Mouse (Mus musculus) heart, adult 11 months (tissue): Measurements from ENCODE around the gene Pak6.

ENCODE experiments used
- DNase-seq: peaks from one replicate; pipeline ENCODE4 v3.0.0; 2022

Gene Pak6

DNA sequence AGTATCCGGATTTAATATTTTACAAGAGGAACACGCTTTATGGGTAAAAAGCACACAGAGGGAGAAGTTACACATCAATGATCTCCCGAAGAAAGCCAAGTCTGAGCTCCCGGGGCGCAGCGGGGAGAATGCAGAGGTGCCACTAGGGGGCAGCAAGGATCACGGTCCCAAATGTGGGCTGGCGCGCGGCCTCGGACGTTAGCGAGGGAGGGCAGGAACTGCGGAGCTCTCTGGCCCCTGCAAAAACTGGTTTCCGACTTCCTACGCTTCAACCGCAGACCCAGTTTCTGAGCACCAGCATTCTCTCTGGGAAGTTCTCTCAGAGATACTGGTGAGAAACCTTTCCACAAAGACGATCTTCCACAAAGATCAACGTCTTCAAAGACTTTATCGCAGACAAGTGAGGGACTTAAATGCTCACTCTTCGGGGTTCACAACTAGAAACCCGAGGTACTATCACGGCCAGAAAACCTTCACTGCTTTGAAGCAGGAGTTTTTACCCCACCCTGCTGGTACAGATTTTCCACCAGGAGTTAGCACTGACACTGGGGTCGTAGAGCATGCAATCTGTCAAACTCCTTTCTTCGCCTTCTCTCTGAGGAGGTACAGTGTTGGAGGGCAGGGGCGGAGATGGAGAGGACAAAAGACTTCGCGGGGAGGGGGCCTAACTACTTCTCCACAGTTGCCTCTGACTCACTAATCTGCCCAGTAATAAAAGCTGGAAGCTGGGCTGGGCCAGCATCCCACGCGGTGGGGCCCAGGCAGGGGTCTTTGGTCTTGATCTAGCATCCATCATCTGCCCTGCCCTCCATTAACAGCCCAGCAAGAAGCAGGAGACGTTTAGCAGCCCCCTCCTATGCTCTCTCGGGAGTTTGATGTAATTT lies 37.3 kb downstream of the Pak6 start:
- DNase-seq, result peak; percentile 96

DNA sequence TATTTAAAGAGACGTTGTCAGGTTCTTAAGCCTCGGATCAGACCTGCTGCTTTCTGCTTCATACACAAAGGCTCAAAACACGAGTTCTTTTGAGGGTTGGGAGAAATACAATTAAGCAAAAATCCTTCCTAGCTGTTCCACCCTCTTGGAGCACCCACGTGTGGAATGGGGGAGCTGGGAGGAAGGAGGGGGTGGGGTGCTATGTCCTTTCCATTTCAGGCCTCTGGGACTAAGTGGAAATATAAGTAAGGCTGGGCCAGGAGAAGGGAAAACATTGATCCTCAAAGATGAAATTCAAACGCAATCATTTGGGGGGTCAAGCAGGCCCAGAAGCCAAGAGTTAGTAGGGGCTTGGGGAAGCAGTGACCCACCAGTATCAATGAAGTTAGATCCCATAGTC lies 38.1 kb downstream of the Pak6 start:
- DNase-seq, result no peak

DNA sequence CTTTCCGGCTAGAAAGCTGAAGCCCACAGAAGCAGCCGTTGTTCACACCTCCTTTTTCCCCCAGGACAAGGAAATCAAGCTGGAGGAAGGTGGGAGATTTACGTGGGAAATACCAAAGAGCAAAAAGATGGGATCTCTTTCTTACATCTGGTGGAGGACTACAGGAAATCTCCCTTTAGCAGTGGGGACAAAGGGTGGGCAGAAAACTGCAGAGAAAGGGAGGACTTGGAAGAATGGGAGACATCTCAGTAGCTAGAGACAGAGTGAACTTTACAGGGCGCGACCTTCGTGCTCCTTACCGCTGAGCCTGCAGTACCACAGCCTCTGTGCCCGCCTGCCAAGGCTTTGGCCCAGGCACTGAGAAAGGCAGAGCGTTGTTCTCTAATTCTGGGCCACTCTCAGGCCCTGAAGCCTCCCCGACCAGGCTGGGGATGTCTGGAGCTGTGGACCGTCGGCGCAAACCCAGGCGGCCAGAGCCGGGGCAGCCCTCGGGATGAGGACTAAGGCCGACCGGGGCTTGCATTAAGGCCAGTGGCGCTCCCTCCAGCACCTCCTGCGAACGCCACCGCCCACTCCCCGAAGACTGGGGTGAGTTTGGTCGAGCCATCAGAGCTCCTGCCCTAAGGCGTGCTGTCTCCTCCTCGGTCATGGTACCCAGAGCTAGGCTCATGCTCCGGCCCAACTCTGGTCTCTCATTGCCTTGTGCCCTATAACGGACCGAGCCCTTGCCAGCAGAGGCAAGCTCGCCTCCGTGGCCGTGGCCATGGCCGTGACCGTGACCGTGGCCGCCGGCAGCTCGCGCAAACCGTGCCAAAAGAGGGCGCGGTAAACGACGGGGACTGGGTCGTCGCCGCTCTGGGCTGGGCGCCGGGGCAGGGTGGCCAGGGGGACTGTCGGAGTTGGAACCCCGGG lies 39.1 kb downstream of the Pak6 start:
- DNase-seq, result no peak

DNA sequence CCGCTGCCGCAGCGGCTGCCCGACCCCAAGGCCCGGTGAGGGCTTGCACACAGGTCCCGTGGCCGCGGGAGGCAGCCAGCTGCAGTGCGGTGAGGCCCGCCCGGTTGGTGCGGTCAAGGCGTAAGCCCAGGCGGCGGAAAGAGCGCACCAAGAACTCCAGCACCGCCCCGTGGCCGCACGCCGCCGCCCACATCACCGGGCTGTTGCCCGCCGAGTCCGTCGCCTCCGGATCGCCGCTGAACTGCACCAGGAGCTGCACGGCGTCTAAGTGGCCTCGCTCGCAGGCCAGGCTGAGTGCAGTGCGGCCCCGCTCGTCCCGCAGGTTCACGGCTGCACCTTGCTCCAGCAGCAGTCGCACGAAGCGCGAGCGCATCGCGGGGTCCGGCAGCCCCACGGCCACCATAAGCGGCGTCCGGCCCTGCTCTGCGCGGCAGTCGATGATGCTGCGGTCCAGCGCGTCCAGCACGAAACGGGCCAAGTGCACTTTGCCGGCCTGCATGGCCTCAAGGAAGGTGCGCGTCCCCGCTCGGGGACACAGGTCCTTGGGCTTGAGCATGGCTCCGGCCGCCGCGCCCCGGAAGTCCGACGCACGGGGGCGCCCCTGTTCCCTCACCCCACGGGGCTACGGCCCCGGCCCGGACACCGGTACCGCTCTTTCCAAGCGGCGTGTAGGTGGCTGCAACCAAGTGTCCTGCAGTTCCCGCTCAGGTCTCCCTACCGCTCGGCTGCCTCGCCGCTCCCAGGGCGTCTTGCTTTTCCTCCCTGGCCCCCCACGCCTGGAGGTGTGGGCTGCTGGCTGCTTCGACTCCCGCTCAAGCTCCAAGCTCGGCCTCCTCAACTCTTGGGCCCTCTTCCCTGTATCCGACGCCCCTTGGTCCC lies 40.0 kb downstream of the Pak6 start:
- DNase-seq, result no peak

DNA sequence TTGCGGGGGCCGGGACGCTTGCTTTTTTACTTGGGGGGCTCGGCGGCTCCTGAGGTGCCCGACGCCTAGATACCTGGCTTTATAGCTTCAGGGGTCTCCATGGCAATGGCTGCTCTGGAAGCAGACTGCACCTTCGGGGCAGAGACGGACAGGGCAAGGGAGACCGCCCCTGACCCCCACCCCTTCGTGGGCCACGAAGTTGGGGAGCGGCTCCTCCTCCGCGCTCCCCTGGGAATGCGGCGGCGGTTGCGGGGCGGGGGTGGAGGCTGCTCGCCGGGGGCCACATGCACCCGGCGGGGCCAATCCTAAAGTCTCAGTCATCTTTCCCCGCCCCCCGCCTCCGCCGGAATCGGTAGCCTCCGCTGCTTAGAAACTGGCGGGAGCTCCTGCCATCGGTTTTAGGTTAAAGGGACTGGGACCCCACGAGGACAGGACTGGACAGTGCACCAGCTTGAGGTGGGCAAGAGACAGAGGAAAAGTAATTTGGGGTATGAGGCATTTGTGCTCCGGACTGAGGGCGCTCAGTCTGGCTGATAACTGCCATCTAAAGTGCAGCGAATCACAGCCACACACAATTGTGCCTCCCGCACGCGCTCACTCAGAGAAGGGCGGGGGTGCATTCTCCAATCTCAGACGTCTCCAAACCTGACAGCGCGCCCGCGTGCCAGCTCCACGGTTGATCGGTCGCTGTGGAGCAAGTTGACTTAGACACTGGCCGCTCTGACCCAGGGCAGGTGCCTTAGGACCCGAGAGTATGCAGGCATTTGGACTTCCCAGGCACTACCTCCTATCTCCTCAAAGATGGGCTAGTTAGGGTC lies 41.0 kb downstream of the Pak6 start, which contains the start of gene Ankrd63:
Gene Ankrd63 (minus strand): TSS at position 51 of the 818 bp plus-strand sequence.
- DNase-seq, result no peak

DNA sequence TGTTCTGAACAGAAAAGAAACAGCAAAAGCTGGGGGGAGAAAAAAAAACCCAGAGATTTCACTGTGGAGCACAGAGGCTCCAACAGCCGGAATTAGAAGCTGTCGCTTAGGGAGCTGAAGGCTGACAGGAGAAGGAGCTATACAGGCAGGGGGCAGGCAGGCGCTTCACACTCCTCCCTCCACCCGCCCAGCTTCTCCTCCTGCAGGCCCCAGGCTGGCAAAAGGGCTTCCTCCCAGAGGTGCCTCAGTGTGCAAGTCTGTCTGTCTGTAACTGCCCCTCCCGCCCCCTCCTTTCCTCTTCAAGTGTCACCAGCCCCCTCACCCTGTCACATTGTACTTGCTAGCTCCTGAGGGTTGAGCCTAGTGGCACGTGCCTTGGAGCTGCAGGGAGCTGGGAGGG lies 43.3 kb downstream of the Pak6 start:
- DNase-seq, result no peak

DNA sequence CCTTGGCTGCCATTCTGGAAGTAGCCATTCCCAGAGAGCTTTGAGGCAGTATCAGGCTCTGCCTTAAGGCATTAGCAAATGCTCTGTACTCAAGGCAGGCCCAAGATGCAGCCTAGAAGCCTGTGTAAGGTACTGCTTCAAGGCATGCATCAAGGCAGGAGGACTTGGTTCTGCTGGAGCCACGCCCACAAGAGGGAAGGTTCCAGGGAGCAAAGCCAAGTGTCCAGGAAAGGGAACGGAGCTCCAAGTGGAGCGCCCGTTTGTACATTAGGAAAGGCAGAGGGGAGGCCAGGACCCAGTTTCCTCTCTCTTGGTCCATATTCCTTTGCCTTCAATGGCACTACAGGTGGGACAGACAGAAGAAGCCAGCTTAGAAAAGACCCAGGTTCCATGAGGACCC lies 45.4 kb downstream of the Pak6 start:
- no peak for DNase-seq

DNA sequence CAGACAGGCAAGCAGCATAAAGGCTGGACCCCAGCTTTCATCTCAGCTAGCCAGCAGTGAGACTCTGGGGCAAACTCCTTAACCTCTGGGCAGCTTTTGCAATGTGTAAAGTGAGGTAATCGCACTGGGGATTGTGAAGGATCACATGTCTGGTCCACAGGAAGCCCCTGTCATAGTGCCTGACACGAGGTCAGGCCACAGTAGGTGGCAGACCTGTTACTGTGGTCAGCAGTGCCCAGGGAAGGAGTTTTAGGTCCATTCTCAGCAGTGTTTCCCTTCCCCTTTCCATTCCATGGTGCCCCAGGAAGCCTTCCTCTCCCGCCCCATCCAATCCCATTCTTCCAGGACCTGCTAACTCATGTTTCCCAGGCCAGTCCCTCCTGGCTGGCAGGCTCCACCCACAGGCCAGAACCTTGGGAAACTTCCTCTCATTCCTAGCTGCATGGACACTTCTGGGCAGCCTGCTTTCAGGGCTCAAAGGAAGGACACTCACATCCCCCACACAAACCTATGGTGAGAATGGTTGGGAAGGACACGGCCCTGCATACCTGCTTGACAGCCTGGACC lies 46.6 kb downstream of the Pak6 start:
- no peak for DNase-seq

DNA sequence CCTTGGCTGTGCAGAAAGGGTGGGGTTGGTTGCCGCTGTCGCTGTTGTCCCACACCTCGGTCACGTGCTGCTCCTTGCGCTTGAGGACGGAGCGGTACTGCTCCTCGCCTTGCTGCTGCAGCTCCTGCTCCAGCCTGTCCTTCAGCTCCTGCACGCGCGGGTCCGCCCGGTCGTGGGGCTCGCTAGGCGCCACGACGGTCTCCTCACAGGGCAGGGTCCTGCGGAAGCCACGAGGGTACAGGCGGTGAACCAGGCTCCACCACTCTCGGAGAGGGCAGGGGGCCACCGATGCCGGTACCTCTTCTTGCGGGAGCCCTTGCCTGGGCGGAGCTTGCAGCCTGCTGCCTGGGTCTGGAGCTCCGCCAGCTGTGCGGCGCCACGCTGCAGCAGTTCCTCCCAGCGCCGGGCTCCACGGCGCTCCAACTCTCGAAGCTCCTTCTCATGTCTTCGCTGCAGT lies 48.0 kb downstream of the Pak6 start:
- DNase-seq, result no peak

DNA sequence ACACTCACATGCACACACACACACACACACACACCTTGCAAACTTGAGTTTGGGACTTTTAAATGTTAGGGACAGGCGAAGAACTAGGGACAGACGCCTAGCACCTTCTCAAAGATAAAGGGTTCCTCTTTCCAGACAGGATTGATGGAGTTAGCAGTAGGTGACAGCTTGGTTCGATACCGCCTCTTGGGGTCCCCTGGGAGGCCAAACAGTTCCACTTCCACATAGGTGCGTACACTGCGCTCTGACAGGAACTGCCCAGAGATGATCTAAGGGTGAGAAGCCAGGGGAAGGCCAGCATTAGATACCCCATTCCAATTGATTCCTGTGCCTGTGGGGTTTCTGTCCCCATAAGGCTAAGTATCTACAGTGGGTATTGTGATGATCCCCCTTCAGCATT lies 50.5 kb downstream of the Pak6 start:
- DNase-seq, result no peak

DNA sequence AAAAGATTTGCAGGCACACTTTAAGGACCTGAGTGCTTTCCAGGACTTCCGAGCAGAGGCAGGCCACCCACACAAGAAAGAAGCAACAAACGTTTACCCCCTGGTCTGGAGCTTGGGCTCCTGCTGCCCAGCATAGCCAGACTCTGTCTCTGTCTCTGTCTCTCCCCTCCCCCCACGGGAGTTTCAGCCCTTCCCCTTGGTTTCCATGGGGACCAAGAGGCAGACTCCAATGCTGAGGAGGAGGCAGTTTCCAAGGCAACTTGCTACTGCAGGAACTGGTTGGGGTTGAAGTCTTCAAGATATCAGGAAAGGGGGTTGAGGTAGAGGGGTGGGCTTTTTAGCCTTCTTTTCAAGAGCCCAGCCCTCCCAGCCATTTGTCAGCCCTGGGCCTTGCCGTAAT lies 51.1 kb downstream of the Pak6 start:
- DNase-seq, result no peak

DNA sequence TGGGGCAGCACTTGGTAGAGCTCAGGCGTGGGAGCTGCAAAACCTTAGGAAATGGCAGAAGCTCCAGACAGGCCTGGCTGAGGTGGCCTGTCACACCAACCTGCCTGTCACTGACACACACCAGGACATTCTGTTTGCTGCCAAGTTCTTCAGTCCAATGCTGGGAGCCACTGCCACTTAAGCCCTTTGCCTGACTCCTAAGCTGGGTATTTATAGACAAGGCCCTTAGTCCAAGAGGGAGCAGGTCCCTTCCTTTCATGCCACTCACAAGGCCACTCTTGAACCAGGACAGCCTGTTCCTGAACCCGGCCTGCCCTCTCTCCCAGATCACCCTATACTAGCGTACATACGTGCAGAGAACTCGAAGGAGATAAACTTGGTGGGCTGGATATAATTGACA lies 53.6 kb downstream of the Pak6 start:
- peak; percentile 98 for DNase-seq

DNA sequence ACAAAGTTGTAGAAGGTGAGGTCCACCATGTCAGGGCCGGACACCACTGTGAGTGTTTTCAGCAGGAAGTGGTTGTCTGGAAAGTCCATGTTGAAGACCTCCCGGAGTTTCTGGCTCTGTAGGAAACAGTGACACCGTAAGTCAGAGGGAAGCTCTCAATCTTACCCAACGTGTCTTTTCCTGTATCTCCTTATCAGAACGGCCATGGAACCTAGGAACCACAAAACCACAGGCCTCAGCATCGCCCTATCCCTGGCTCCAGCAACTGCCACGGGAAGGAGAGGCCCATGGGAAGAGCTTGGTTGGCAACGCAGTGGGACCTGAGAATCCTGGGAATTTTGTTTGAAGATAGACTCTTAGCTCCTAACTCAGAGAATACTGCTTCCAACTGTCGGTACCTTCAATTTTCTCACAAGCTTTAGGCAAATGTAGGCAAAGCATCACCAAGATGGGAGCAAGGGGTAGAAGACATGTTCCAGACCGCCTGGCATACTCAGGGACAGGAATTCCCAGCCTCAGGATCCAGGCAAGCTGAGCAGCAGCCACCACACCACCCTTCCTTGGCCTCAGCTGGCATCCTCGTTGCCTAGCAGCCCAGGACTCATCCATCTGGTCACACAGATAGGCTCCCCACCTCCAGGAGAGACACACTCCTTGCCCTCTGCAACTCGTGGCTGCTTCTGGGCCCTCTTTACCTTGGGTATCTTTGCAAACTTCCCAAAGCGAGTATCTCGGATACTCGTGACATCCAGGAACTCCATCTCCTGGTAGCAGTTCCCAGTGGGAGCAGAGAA lies 60.8 kb downstream of the Pak6 start:
- DNase-seq, result no peak

DNA sequence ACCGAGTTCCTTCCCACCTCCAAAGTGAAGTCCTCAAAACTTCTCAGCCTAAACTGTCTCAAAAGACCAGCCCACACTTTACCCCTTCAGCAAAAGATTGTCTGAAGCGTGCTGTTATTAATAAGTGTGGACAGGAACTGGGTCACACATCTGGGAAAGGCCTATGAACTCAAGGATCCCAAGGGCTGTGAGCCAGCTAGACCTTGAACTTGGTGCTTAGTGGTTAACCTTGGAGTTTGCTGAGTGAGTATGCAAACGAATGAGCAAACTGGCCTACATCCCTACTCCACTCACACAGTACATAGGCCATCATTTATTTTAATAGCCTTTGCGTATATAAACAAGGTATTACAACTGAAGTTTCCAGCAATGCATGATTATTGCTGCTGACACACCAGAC lies 62.4 kb downstream of the Pak6 start:
- no peak for DNase-seq

DNA sequence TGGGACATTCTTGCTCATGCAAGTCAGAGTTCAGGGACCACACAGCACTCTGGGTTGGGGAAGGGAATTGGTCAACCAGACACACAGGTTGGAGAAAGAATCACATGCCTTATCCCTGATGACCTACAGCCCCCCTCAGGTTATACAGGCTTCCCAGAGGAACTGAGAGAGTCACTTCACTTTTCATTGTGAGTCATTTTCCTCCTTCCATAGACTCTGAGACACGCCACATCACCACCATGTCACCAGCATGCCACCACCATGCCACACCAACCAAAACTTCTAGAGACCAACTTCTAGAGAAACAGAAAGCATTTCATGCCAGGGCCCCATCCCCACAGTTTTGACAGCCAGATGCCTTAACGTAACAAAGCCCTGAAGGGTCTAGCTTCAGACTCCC lies 63.8 kb downstream of the Pak6 start:
- no peak for DNase-seq

DNA sequence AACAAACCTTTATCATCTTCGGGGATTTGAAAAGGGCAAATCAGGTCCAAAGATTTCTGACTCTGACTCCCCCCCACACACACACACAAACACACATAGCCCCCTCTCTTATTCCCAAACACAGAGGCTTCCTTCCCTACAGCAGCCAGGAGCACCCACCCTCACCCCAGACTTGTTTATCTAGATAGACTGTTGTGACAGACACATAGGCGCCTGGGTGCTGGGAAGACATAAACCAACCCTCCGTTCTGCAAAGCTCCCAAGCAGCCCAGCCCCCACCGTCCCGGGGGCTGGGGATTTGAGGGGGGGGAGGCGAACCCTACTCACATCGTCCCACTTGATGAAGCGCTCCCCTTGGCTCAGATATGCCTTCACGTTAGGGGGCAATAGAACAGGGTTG lies 64.8 kb downstream of the Pak6 start:
- no peak for DNase-seq

DNA sequence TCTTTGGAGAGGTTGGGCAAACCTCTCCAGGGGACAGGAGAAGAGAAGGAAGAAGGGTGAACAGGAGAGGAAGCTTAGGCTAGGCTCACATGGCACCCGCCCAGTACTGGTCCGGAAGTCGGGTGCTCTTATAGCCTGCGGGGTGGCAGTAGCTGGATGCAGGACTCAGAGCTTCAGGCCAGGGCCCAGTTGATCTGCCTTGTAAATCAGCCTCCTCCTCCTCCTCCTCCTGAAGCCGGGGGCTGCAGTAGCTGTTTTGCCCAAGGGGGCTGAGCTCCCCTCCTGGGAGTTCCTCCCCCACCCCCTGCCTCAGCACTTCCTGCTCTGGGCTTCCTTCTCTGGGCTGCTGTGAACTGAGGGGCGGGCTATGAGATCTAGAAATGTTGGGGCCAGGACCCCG lies 65.2 kb downstream of the Pak6 start, which contains the start of gene Plcb2:
Gene Plcb2 (minus strand): TSS at position 102 of the 400 bp plus-strand sequence.
- DNase-seq, result peak; percentile 93

DNA sequence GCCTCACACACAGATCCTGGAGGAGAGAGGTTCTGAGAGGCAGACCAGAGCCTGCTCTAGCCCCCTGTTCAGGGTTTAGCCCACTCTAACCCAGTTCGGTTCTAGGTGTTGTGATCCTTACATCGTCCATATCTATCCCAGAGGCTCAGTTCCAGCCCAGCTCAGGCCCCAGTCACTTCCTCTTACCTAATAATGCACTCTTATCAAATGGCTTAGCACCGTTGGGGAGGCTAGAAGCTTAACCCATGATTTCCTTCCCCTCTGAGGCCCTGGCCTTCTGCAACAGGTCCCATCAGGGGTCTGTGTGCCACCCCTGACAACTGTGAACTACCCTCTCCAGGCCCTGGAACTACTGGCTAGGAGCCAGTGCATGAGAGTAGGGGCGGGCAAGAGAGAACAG lies 66.1 kb downstream of the Pak6 start:
- DNase-seq, result no peak

DNA sequence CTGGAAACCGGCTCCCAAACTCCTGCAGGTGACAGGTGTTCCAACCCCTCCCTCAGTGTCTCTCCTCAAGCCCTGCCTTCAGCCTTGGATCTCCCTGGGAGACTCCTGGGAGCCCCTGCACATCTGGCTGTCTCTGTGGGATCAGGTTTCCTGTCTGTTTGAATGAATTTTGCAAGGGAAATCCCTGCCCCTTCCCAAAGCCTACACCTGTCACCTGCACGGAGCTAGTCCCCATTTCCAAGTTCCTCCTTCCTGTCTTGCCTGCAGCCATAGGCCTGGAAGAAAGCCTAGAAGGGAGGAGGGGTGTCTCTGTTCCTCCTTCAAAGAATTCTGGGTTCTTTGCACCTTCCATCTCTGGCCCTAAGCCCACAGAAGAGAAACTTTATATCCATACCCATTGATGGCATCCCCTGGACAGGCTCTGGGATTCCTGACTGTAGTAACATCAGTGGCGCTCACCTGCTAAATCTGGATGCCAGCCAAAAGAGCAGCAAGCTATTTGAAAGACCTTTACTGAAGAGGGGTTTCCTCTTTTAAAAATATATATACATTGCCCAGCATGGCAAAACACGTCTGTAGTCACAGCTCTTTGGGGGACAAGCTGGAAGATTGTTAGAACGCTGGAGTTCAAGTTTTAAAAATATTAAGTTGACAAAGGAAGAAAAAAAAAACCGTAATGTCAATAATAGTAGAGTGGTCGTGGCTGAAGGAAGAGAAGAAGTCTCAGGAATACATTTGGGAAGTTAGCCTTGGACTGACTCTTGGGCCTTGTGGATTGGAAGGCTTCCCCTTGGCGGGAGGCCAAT lies 66.9 kb downstream of the Pak6 start:
- DNase-seq, result peak; percentile 86

DNA sequence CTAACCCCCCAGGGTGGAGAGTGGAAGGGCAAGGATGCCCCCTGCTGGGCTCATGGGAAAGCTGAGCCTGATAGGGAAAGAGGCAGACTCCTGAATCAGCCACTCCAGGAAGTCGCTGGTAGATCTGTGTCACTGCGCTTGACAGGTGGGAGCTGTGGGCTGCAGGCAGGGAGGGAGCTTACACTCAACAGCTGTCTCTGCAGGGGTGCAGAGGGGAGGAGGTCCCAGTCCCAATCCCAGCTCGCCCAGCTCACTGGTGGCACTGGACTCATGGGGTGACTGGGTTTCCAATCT lies 67.5 kb downstream of the Pak6 start:
- DNase-seq, result peak; percentile 95
